Mouse (Mus musculus) hindbrain, postnatal 0 days (tissue): ENCODE measurements around the gene Cplx3. TPM values are rescaled to one million over a fixed set of nuclear protein-coding genes. Genes with fewer than 3 reads are reported as not detected.

Source experiments
- ATAC-seq: fragments of 200-750 bp; cut with Nextera tagmentation; 2 replicates; pipeline ENCODE4 v1.8.0; 2017; ENCODE audit warnings: mild to moderate bottlenecking, moderate TSS enrichment, moderate library complexity
- DNase-seq: peaks from one replicate; pipeline ENCODE4 v3.0.0-alpha.2; 2015; ENCODE audit warnings: low spot score
- H3K27ac ChIP-seq: fragments of 300-500 bp; sonication (generic); 2 replicates; pipeline ENCODE4 v1.5.1; 2014; ENCODE audit warnings: mild to moderate bottlenecking
- H3K27me3 ChIP-seq: fragments of 300-500 bp; sonication (generic); 2 replicates; pipeline ENCODE4 v1.6.1; 2014; ENCODE audit warnings: low read length, mixed read lengths; ENCODE audit not compliant: insufficient read depth
- H3K36me3 ChIP-seq: fragments of 300-500 bp; sonication (generic); 2 replicates; pipeline ENCODE4 v1.6.1; 2014; ENCODE audit warnings: low read length, mixed read lengths; ENCODE audit not compliant: insufficient read depth
- H3K4me1 ChIP-seq: fragments of 300-500 bp; sonication (generic); 2 replicates; pipeline ENCODE4 v1.6.1; 2014; ENCODE audit warnings: antibody characterized with exemption, low read length, mixed read lengths; ENCODE audit not compliant: insufficient read depth
- H3K4me2 ChIP-seq: fragments of 300-500 bp; sonication (generic); 2 replicates; pipeline ENCODE4 v1.6.1; 2014; ENCODE audit warnings: low read depth, mild to moderate bottlenecking, low read length, moderate library complexity, mixed read lengths
- H3K4me3 ChIP-seq: fragments of 300-500 bp; sonication (generic); 2 replicates; pipeline ENCODE4 v1.5.1; 2014; ENCODE audit warnings: low read length
- H3K9ac ChIP-seq: fragments of 300-500 bp; sonication (generic); replicated peaks from 2 replicates; pipeline ENCODE4 v1.6.1; 2014; ENCODE audit warnings: mild to moderate bottlenecking, low read length, moderate library complexity, mixed read lengths
- H3K9me3 ChIP-seq: fragments of 300-500 bp; sonication (generic); 2 replicates; pipeline ENCODE4 v1.6.1; 2016; ENCODE audit warnings: low read length, mixed read lengths
- CTCF ChIP-seq: IDR thresholded peaks from 2 replicates; pipeline ENCODE4 v1.5.1; 2016; ENCODE audit warnings: antibody characterized with exemption, control low read depth, low read depth
- WGBS: fragments of 180-500 bp; shearing (Covaris S2); extraction: QIAGEN DNeasy Blood & Tissue Kit; methylation state at CpG from one replicate; pipeline ENCODE4 v1.1.7; 2014; 5-methylcytosine and 5-hydroxymethylcytosine counted together
- polyA plus RNA-seq: library from polyadenylated mRNA; unstranded; fragments of >200 nt; fragmentation: Nextera tagmentation; extraction: Ambion mirVana; gene quantifications from 2 replicates; pipeline ENCODE4 v1.2.1, GENCODE M21; 2015
- total RNA-seq: library from RNA; depleted of rRNA; stranded (reverse); fragments of >200 nt; gene quantifications from 2 replicates; pipeline ENCODE4 v1.2.3, GENCODE M21; 2014

Cplx3 gene
- total and polyA plus RNA-seq, 2 experiments from 2014 or later = 0.10 to 1.2 TPM

DNA sequence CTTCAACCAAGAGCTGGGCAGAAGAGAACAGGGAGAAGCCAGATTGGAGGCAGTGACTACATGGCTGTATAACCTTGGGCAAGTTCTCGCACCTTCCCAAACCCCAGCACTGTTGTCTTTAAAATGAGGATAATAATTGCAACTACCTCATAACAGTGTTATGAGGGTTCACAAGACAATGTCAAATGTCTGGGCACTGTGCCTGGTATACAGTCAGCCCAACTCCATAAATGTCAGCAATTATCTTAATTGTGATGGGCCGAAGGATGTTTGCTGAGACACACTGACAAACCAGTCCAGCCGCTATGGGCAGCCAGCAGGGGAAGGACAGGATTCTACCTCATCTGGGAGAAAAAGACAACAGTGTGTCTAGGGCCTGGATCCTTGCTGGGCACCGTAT, 8.7 kb upstream of the Cplx3 start:
- Histone ChIP-seq H3K36me3 (no peaks in the 10 kb centered on the region), H3K9ac (no peak overlapping the region), H3K9me3 (no peaks in the 10 kb centered on the region), H3K4me1 (no peaks in the 10 kb centered on the region), H3K27me3 (no peaks in the 10 kb centered on the region), H3K27ac (no peak overlapping the region), H3K4me3 (no peak overlapping the region), H3K4me2 (no peak overlapping the region)
- no peak for ATAC-seq
- TF ChIP-seq CTCF = no peak
- DNase-seq = no peak
- WGBS = 84% methylated on average over 4 of the region's 4 CpGs

DNA sequence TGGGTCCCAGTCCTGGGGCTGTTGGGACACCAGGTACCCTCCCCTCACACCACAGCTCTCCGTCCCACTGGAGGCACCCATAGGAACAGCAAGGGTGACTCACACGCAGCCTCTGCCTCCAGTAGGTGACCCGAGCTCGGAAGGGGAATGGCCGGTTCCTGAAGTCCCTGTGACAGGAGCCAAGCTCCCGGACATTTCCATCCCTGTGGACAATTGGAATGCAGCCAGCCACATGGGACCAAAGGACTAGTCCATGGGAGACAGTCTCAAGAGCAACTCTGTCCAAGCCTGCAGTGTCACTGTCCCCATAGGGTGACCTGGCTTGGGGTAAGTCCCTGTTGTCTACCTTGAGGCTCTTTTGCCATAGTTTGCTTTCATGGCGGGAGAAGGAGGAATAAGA, 7.9 kb upstream of the Cplx3 start:
- no peak overlapping the region for H3K9ac ChIP-seq
- DNase-seq = no peak

DNA sequence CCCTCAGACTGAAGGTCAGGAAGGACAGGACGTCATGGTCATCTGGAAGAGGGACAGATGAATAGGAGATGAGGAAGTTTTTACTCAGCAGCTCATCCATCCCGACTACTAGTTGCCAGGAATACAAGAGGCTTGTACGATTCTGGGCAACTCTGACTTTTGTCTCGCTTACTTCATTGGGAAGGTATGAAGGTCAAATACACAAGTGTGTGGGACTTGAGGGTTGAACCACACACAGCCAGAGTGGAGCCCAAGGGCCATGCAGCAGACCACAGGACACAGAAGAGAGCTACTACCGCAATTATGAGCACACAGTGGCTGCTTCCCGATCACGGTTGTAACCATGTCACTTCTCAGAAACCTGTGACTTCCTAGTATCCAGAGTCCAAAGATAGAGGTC, 6.5 kb upstream of the Cplx3 start:
- H3K9me3 ChIP-seq = no peaks in the 10 kb centered on the region
- no peak overlapping the region for H3K27ac ChIP-seq
- no peaks in the 10 kb centered on the region for H3K4me1 ChIP-seq
- H3K27me3 ChIP-seq = no peaks in the 10 kb centered on the region
- no peak for TF ChIP-seq CTCF
- no peak overlapping the region for H3K9ac ChIP-seq
- no peak for DNase-seq
- no peaks in the 10 kb centered on the region for H3K36me3 ChIP-seq
- H3K4me2 ChIP-seq = no peak overlapping the region
- WGBS = 88% methylated on average over 7 of the region's 7 CpGs
- no peak for ATAC-seq
- H3K4me3 ChIP-seq = no peak overlapping the region

More for the DNA sequence above, 7.9 kb upstream of the Cplx3 start:
- Histone ChIP-seq H3K27ac (no peak overlapping the region), H3K36me3 (no peaks in the 10 kb centered on the region), H3K4me1 (no peaks in the 10 kb centered on the region), H3K4me2 (no peak overlapping the region), H3K9me3 (no peaks in the 10 kb centered on the region), H3K27me3 (no peaks in the 10 kb centered on the region), H3K4me3 (no peak overlapping the region)
- no peak for ATAC-seq
- no peak for TF ChIP-seq CTCF
- 70% methylated on average over 7 of the region's 7 CpGs for WGBS

DNA sequence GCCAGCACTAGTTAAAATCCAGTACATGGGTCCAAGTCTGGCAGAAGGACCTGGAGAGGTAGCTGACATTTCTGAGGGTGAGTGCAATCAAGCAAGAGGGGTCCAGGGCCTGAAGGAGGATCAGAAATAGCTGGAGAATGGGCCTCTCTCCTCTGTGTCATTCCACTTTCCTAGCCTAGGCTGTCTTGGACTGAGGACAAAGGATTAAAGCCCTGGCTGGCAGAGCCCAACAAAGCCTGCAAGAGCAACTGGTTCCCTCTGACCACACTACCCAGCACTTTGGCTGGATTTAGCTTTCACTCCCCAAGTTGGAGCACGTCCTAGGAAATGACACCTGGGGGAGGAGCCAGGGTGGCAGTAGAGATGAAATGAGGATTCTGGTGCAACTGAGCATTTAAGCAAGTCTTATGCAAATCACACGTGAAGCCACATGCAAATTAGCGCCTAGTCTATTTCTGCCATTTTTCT, 4.3 kb upstream of the Cplx3 start:
- WGBS = 31% methylated on average over 3 of the region's 3 CpGs
- Histone ChIP-seq H3K9ac (no peak overlapping the region), H3K27ac (peak overlapping the region; percentile 26; the same call in 1 of the 2 replicates), H3K4me2 (no peak overlapping the region), H3K4me1 (peaks cover 10% of the 10 kb centered on the region), H3K27me3 (peaks cover 12% of the 10 kb centered on the region; the same call in 1 of the 2 replicates), H3K4me3 (no peak overlapping the region), H3K36me3 (no peaks in the 10 kb centered on the region), H3K9me3 (no peaks in the 10 kb centered on the region)
- peak; percentile 62 for DNase-seq
- no peak for ATAC-seq
- TF ChIP-seq CTCF = no peak

DNA sequence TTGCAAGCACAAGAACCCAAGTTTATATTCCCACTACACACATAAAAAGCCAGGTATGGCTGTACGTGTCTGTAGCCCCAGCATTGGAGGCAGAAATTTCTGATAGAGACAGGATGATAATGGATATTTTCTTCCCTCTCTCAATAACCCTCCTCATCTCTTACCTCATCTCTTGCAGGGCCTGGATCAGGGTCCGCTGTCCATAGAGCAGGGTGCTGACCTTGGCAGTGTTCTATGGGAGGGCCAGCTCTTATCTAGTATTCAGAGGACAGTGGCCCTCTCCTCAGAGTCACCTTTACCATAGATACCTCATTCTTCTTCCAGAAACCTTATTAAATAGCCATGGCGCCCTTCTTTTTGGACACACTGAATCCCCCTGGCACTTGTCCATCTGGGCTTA, 3.7 kb upstream of the Cplx3 start:
- DNase-seq (no peak), ATAC-seq (no peak)
- TF ChIP-seq CTCF = no peak
- H3K27me3 ChIP-seq = peaks cover 12% of the 10 kb centered on the region; the same call in 1 of the 2 replicates
- no peak overlapping the region for H3K4me3 ChIP-seq
- WGBS = 65% methylated on average over 3 of the region's 3 CpGs
- no peak overlapping the region for H3K4me2 ChIP-seq
- H3K27ac ChIP-seq = no peak overlapping the region
- peaks cover 10% of the 10 kb centered on the region for H3K4me1 ChIP-seq
- H3K9me3 ChIP-seq = no peaks in the 10 kb centered on the region
- H3K36me3 ChIP-seq = no peaks in the 10 kb centered on the region
- H3K9ac ChIP-seq = no peak overlapping the region

DNA sequence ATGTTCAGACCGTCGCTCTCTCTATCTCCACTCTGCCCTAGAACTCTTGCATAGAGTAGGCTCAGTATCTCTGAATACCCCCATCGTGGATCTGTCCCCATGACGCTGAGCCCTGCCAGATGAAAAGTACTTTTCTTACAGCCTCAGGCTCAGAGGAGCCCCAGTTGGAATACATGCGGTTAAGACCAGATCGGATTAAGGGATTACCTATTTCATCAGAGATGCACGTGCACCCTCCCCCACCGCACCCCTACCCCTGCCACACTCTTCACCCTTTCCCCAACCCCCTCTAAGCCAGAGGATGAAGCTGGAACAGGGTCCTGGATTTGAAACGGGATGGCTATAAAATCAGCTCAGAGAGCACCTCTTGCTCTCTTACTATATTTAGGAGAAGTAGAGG, 578 bp downstream of the Cplx3 start:
- DNase-seq = no peak
- H3K4me2 ChIP-seq = peak overlapping the region; percentile 56; the same call in 1 of the 2 replicates

DNA sequence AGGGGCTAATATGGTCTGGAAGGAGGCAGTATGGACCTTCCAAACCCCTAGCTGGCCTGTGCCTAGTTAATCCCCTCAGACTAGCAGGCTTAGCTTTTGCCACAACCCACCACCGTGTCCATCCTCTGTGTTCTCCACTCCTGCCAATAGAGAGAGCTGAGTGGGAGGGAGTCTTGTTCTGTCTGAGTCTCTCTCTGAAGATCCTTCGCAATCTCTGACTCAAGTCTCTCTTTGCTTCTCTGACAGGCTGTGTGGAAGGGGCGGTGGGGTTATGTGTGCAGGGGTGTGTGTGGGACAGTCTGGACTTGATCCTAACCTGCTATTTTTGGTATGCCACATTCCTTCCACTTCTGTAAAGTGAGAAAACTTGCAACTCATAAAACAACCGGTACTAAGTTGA, 1.2 kb downstream of the Cplx3 start:
- Histone ChIP-seq H3K9ac (no peak overlapping the region), H3K4me1 (peaks cover 22% of the 10 kb centered on the region), H3K9me3 (no peaks in the 10 kb centered on the region), H3K27ac (no peak overlapping the region), H3K4me2 (no peak overlapping the region), H3K27me3 (peaks cover 12% of the 10 kb centered on the region; the same call in 1 of the 2 replicates), H3K36me3 (no peaks in the 10 kb centered on the region), H3K4me3 (no peak overlapping the region)
- ATAC-seq = no peak
- WGBS = 78% methylated on average over 4 of the region's 4 CpGs
- TF ChIP-seq CTCF = no peak
- DNase-seq = no peak

More for the DNA sequence above, 578 bp downstream of the Cplx3 start:
- TF ChIP-seq CTCF = no peak
- ATAC-seq = no peak
- no peak overlapping the region for H3K27ac ChIP-seq
- WGBS = 18% methylated on average over 9 of the region's 9 CpGs
- no peaks in the 10 kb centered on the region for H3K36me3 ChIP-seq
- H3K27me3 ChIP-seq = peaks cover 12% of the 10 kb centered on the region; the same call in 1 of the 2 replicates
- peaks cover 22% of the 10 kb centered on the region for H3K4me1 ChIP-seq
- H3K4me3 ChIP-seq = no peak overlapping the region
- H3K9me3 ChIP-seq = no peaks in the 10 kb centered on the region
- no peak overlapping the region for H3K9ac ChIP-seq
